Mouse (Mus musculus): Measurements from ENCODE around the gene Usp37. TPM values are rescaled to one million over a fixed set of nuclear protein-coding genes. Genes with fewer than 3 reads are reported as not detected.

Usp37 gene
- polyA plus RNA-seq (2016; fragmentation: Nextera tagmentation; extraction: Ambion mirVana) = 44.2 and 48.1 TPM in 2 replicates

- H3K9ac ChIP-seq = 0 out of 2 replicates have a peak within 1 kb of the TSS, but pooled peaks have one; percentile 40
- no peak for ATAC-seq (ENCODE audit: low FRiP score)
- H3K36me3 ChIP-seq (replicated peaks) = no peaks in the 10 kb centered on the region
- no peaks in the 10 kb centered on the region for H3K27me3 ChIP-seq
- no peak within 1 kb of the TSS for H3K27ac ChIP-seq
- no peaks in the 10 kb centered on the region for H3K9me3 ChIP-seq
- 44% methylated on average over 4 of the region's 4 CpGs for WGBS
- H3K4me1 ChIP-seq = peaks cover 17% of the 10 kb centered on the region
- H3K4me3 ChIP-seq (replicated peaks) = no peak within 1 kb of the TSS
- H3K4me2 ChIP-seq = no peak within 1 kb of the TSS
Measured at GRCm38 (mm10) chr1:74544184-74544583, at the start of gene Usp37. Usp37 (minus strand) TSS chr1:74544284.

GRCm38 (mm10) chr1:74587773-74588445, 43.8 kb upstream of the Usp37 start, which contains the start of the genes Zfp142 and Bcs1l:
Zfp142 (minus strand) TSS chr1:74588246.
Bcs1l (plus strand) TSS chr1:74588289.
- no peaks in the 10 kb centered on the region for H3K9me3 ChIP-seq
- H3K4me3 ChIP-seq (replicated peaks) = peak within 1 kb of the TSS; percentile 86
- peaks cover 26% of the 10 kb centered on the region for H3K4me1 ChIP-seq
- H3K27ac ChIP-seq = peak within 1 kb of the TSS; percentile 85
- WGBS = under 1% methylated on average over 48 of the region's 48 CpGs
- no peaks in the 10 kb centered on the region for H3K27me3 ChIP-seq
- H3K4me2 ChIP-seq = peak within 1 kb of the TSS; percentile 94
- H3K9ac ChIP-seq = peak within 1 kb of the TSS; percentile 92
- peaks cover 36% of the 10 kb centered on the region for H3K36me3 ChIP-seq (replicated peaks)
- peak; percentile 99 for ATAC-seq (ENCODE audit: low FRiP score)

- under 1% methylated on average over 24 of the region's 24 CpGs for WGBS
- Histone ChIP-seq H3K4me1 (peaks cover 26% of the 10 kb centered on the region), H3K27ac (peak overlapping the region; percentile 85), H3K36me3 (replicated peaks) (peaks cover 34% of the 10 kb centered on the region), H3K4me2 (peak overlapping the region; percentile 94), H3K9ac (peak overlapping the region; percentile 92), H3K27me3 (no peaks in the 10 kb centered on the region), H3K9me3 (no peaks in the 10 kb centered on the region), H3K4me3 (replicated peaks) (peak overlapping the region; percentile 86)
- ATAC-seq (ENCODE audit: low FRiP score) = no peak
Measured at GRCm38 (mm10) chr1:74587233-74587772, 43.2 kb upstream of the Usp37 start.

GRCm38 (mm10) chr1:74584616-74585398, 40.7 kb upstream of the Usp37 start:
- no peaks in the 10 kb centered on the region for H3K9me3 ChIP-seq
- no peak overlapping the region for H3K27ac ChIP-seq
- WGBS = 89% methylated on average over 3 of the region's 3 CpGs
- no peak for ATAC-seq (ENCODE audit: low FRiP score)
- H3K9ac ChIP-seq = no peak overlapping the region
- no peak overlapping the region for H3K4me3 ChIP-seq (replicated peaks)
- peaks cover 13% of the 10 kb centered on the region for H3K36me3 ChIP-seq (replicated peaks)
- no peak overlapping the region for H3K4me2 ChIP-seq
- H3K27me3 ChIP-seq = no peaks in the 10 kb centered on the region
- H3K4me1 ChIP-seq = peaks cover 26% of the 10 kb centered on the region

- Histone ChIP-seq H3K27ac (no peak overlapping the region), H3K36me3 (replicated peaks) (peaks cover 33% of the 10 kb centered on the region), H3K9me3 (no peaks in the 10 kb centered on the region), H3K4me3 (replicated peaks) (no peak overlapping the region), H3K4me1 (peaks cover 17% of the 10 kb centered on the region), H3K9ac (no peak overlapping the region), H3K4me2 (no peak overlapping the region), H3K27me3 (no peaks in the 10 kb centered on the region)
- WGBS = 71% methylated on average over 3 of the region's 3 CpGs
- no peak for ATAC-seq (ENCODE audit: low FRiP score)
Measured at GRCm38 (mm10) chr1:74582621-74583020, 38.5 kb upstream of the Usp37 start.

- no peak overlapping the region for H3K4me3 ChIP-seq (replicated peaks)
- H3K4me2 ChIP-seq = no peak overlapping the region
- no peaks in the 10 kb centered on the region for H3K9me3 ChIP-seq
- peaks cover 90% of the 10 kb centered on the region for H3K36me3 ChIP-seq (replicated peaks)
- no peaks in the 10 kb centered on the region for H3K27me3 ChIP-seq
- ATAC-seq (ENCODE audit: low FRiP score) = no peak
- no peak overlapping the region for H3K27ac ChIP-seq
- WGBS = 92% methylated on average over 29 of the region's 29 CpGs
- H3K4me1 ChIP-seq = no peaks in the 10 kb centered on the region
- no peak overlapping the region for H3K9ac ChIP-seq
Measured at GRCm38 (mm10) chr1:74569739-74570719, 25.9 kb upstream of the Usp37 start.

GRCm38 (mm10) chr1:74565834-74566233, 21.8 kb upstream of the Usp37 start:
- no peaks in the 10 kb centered on the region for H3K27me3 ChIP-seq
- no peak overlapping the region for H3K4me2 ChIP-seq
- H3K36me3 ChIP-seq (replicated peaks) = peaks cover 68% of the 10 kb centered on the region
- H3K9ac ChIP-seq = no peak overlapping the region
- H3K4me1 ChIP-seq = no peaks in the 10 kb centered on the region
- H3K27ac ChIP-seq = no peak overlapping the region
- no peaks in the 10 kb centered on the region for H3K9me3 ChIP-seq
- no peak overlapping the region for H3K4me3 ChIP-seq (replicated peaks)
- ATAC-seq (ENCODE audit: low FRiP score) = no peak
- WGBS = 83% methylated on average over 6 of the region's 6 CpGs

GRCm38 (mm10) chr1:74559061-74559460, 15.0 kb upstream of the Usp37 start:
- H3K27me3 ChIP-seq = no peaks in the 10 kb centered on the region
- 90% methylated on average over 5 of the region's 5 CpGs for WGBS
- H3K9ac ChIP-seq = no peak overlapping the region
- peaks cover 7% of the 10 kb centered on the region; the same call in 1 of the 2 replicates for H3K36me3 ChIP-seq (replicated peaks)
- no peak overlapping the region for H3K4me3 ChIP-seq (replicated peaks)
- no peaks in the 10 kb centered on the region for H3K9me3 ChIP-seq
- no peak for ATAC-seq (ENCODE audit: low FRiP score)
- no peaks in the 10 kb centered on the region for H3K4me1 ChIP-seq
- no peak overlapping the region for H3K4me2 ChIP-seq
- H3K27ac ChIP-seq = no peak overlapping the region

- H3K4me1 ChIP-seq = peaks cover 17% of the 10 kb centered on the region
- no peak within 1 kb of the TSS; the same call in 1 of the 2 replicates for H3K4me3 ChIP-seq (replicated peaks)
- no peaks in the 10 kb centered on the region for H3K36me3 ChIP-seq (replicated peaks)
- peak within 1 kb of the TSS; percentile 36 for H3K4me2 ChIP-seq
- WGBS = 3% methylated on average over 6 of the region's 6 CpGs
- 0 out of 2 replicates have a peak, but pooled peaks have one; percentile 20 for ATAC-seq (ENCODE audit: low FRiP score)
- no peak within 1 kb of the TSS for H3K27ac ChIP-seq
- H3K27me3 ChIP-seq = no peaks in the 10 kb centered on the region
- H3K9ac ChIP-seq = 0 out of 2 replicates have a peak within 1 kb of the TSS, but pooled peaks have one; percentile 40
- no peaks in the 10 kb centered on the region for H3K9me3 ChIP-seq
Measured at GRCm38 (mm10) chr1:74542451-74542961, 1.6 kb downstream of the Usp37 start, which contains the start of gene Plcd4. Plcd4 (plus strand) TSS chr1:74542888.

- H3K4me2 ChIP-seq = no peak overlapping the region
- no peak overlapping the region for H3K4me3 ChIP-seq (replicated peaks)
- no peaks in the 10 kb centered on the region for H3K36me3 ChIP-seq (replicated peaks)
- no peak for ATAC-seq (ENCODE audit: low FRiP score)
- peaks cover 12% of the 10 kb centered on the region for H3K4me1 ChIP-seq
- no peaks in the 10 kb centered on the region for H3K9me3 ChIP-seq
- H3K27me3 ChIP-seq = no peaks in the 10 kb centered on the region
- no peak overlapping the region for H3K9ac ChIP-seq
- H3K27ac ChIP-seq = no peak overlapping the region
Measured at GRCm38 (mm10) chr1:74538650-74539049, 5.4 kb downstream of the Usp37 start.

GRCm38 (mm10) chr1:74528589-74528988, 15.5 kb downstream of the Usp37 start:
- Histone ChIP-seq H3K4me1 (no peaks in the 10 kb centered on the region), H3K9ac (no peak overlapping the region), H3K4me2 (no peak overlapping the region), H3K4me3 (replicated peaks) (no peak overlapping the region), H3K27me3 (no peaks in the 10 kb centered on the region), H3K9me3 (no peaks in the 10 kb centered on the region), H3K27ac (no peak overlapping the region), H3K36me3 (replicated peaks) (peaks cover 90% of the 10 kb centered on the region)
- ATAC-seq (ENCODE audit: low FRiP score) = no peak
- 94% methylated on average over 7 of the region's 7 CpGs for WGBS

All from forebrain, embryonic 12.5 days (tissue).